Mouse (Mus musculus): ENCODE results near the gene Myo1c. TPM values are rescaled to one million over a fixed set of nuclear protein-coding genes. Genes with fewer than 3 reads are reported as not detected.
A peak's percentile ranks its signal among the peaks of the same experiment; 100 is the strongest.

Gene Myo1c
- polyA plus RNA-seq, 1 experiment: 28.7 TPM

- Histone ChIP-seq H3K4me1 (ENCODE audit: control insufficient read depth, insufficient read depth, insufficient read length, low read length) (no peaks in the 10 kb centered on the region; the same call in 1 of the 2 replicates), H3K4me3 (ENCODE audit: low read depth, low read length) (peak within 1 kb of the TSS; percentile 83), H3K36me3 (ENCODE audit: control insufficient read depth, insufficient read depth, low read length) (peaks cover 29% of the 10 kb centered on the region), H3K27me3 (ENCODE audit: control insufficient read depth, insufficient read depth, low read length) (no peaks in the 10 kb centered on the region), H3K27ac (ENCODE audit: insufficient read depth, low read depth, low read length) (peak within 1 kb of the TSS; percentile 62)
- TF ChIP-seq CTCF (IDR thresholded peaks at IDR 0.05; ENCODE audit: extremely low read depth, insufficient read length, insufficient replicate concordance, low read depth, low read length) (no peak), POLR2A (IDR thresholded peaks at IDR 0.05; ENCODE audit: low read depth, low read length) (peak; percentile 59)
- under 1% methylated on average over 53 of the region's 53 CpGs for WGBS
Measured at GRCm38 (mm10) chr11:75630645-75631229, 19.6 kb upstream of the Myo1c start, which contains the start of gene Inpp5k. Gene Inpp5k, plus strand, starts transcription at chr11:75630988.

- TF ChIP-seq POLR2A (IDR thresholded peaks at IDR 0.05; ENCODE audit: low read depth, low read length) (no peak), CTCF (IDR thresholded peaks at IDR 0.05; ENCODE audit: extremely low read depth, insufficient read length, insufficient replicate concordance, low read depth, low read length) (no peak)
- no peak overlapping the region for H3K27ac ChIP-seq (ENCODE audit: insufficient read depth, low read depth, low read length)
Measured at GRCm38 (mm10) chr11:75631561-75632225, 18.6 kb upstream of the Myo1c start.

GRCm38 (mm10) chr11:75632921-75633320 lies 17.4 kb upstream of the Myo1c start:
- Histone ChIP-seq H3K27me3 (ENCODE audit: control insufficient read depth, insufficient read depth, low read length) (no peaks in the 10 kb centered on the region), H3K4me3 (ENCODE audit: low read depth, low read length) (no peak overlapping the region), H3K36me3 (ENCODE audit: control insufficient read depth, insufficient read depth, low read length) (peaks cover 14% of the 10 kb centered on the region), H3K4me1 (ENCODE audit: control insufficient read depth, insufficient read depth, insufficient read length, low read length) (no peaks in the 10 kb centered on the region; the same call in 1 of the 2 replicates), H3K27ac (ENCODE audit: insufficient read depth, low read depth, low read length) (no peak overlapping the region)
- 93% methylated on average over 5 of the region's 5 CpGs for WGBS
- TF ChIP-seq POLR2A (IDR thresholded peaks at IDR 0.05; ENCODE audit: low read depth, low read length) (no peak), CTCF (IDR thresholded peaks at IDR 0.05; ENCODE audit: extremely low read depth, insufficient read length, insufficient replicate concordance, low read depth, low read length) (no peak)

More at GRCm38 (mm10) chr11:75631561-75632225, 18.6 kb upstream of the Myo1c start:
- Histone ChIP-seq H3K36me3 (ENCODE audit: control insufficient read depth, insufficient read depth, low read length) (peaks cover 20% of the 10 kb centered on the region), H3K27me3 (ENCODE audit: control insufficient read depth, insufficient read depth, low read length) (no peaks in the 10 kb centered on the region), H3K4me1 (ENCODE audit: control insufficient read depth, insufficient read depth, insufficient read length, low read length) (no peaks in the 10 kb centered on the region; the same call in 1 of the 2 replicates), H3K4me3 (ENCODE audit: low read depth, low read length) (peak overlapping the region; percentile 83; the same call in 1 of the 2 replicates)
- WGBS: 9% methylated on average over 13 of the region's 13 CpGs

GRCm38 (mm10) chr11:75634801-75635200 lies 15.5 kb upstream of the Myo1c start:
- H3K4me3 ChIP-seq (ENCODE audit: low read depth, low read length): no peak overlapping the region
- no peak for TF ChIP-seq POLR2A (IDR thresholded peaks at IDR 0.05; ENCODE audit: low read depth, low read length)
- no peaks in the 10 kb centered on the region for H3K27me3 ChIP-seq (ENCODE audit: control insufficient read depth, insufficient read depth, low read length)
- peaks cover 15% of the 10 kb centered on the region for H3K36me3 ChIP-seq (ENCODE audit: control insufficient read depth, insufficient read depth, low read length)
- WGBS: 65% methylated on average over 3 of the region's 3 CpGs
- 0 out of 2 replicates have a peak overlapping the region, but pooled peaks have one; percentile 9 for H3K27ac ChIP-seq (ENCODE audit: insufficient read depth, low read depth, low read length)
- H3K4me1 ChIP-seq (ENCODE audit: control insufficient read depth, insufficient read depth, insufficient read length, low read length): no peaks in the 10 kb centered on the region; the same call in 1 of the 2 replicates

GRCm38 (mm10) chr11:75635315-75635714 lies 15.0 kb upstream of the Myo1c start:
- H3K36me3 ChIP-seq (ENCODE audit: control insufficient read depth, insufficient read depth, low read length): peaks cover 15% of the 10 kb centered on the region
- H3K4me1 ChIP-seq (ENCODE audit: control insufficient read depth, insufficient read depth, insufficient read length, low read length): no peaks in the 10 kb centered on the region; the same call in 1 of the 2 replicates
- TF ChIP-seq CTCF (IDR thresholded peaks at IDR 0.05; ENCODE audit: extremely low read depth, insufficient read length, insufficient replicate concordance, low read depth, low read length) (no peak), POLR2A (IDR thresholded peaks at IDR 0.05; ENCODE audit: low read depth, low read length) (no peak)
- no peaks in the 10 kb centered on the region for H3K27me3 ChIP-seq (ENCODE audit: control insufficient read depth, insufficient read depth, low read length)
- 62% methylated on average over 11 of the region's 11 CpGs for WGBS
- no peak overlapping the region for H3K27ac ChIP-seq (ENCODE audit: insufficient read depth, low read depth, low read length)
- H3K4me3 ChIP-seq (ENCODE audit: low read depth, low read length): no peak overlapping the region

- no peaks in the 10 kb centered on the region for H3K27me3 ChIP-seq (ENCODE audit: control insufficient read depth, insufficient read depth, low read length)
- peaks cover 11% of the 10 kb centered on the region for H3K36me3 ChIP-seq (ENCODE audit: control insufficient read depth, insufficient read depth, low read length)
- TF ChIP-seq CTCF (IDR thresholded peaks at IDR 0.05; ENCODE audit: extremely low read depth, insufficient read length, insufficient replicate concordance, low read depth, low read length) (no peak), POLR2A (IDR thresholded peaks at IDR 0.05; ENCODE audit: low read depth, low read length) (no peak)
- H3K4me1 ChIP-seq (ENCODE audit: control insufficient read depth, insufficient read depth, insufficient read length, low read length): no peaks in the 10 kb centered on the region
- H3K4me3 ChIP-seq (ENCODE audit: low read depth, low read length): no peak overlapping the region
- 90% methylated on average over 5 of the region's 5 CpGs for WGBS
- no peak overlapping the region for H3K27ac ChIP-seq (ENCODE audit: insufficient read depth, low read depth, low read length)
Measured at GRCm38 (mm10) chr11:75643323-75643722, 7.0 kb upstream of the Myo1c start.

GRCm38 (mm10) chr11:75644684-75645083 lies 5.6 kb upstream of the Myo1c start:
- H3K27ac ChIP-seq (ENCODE audit: insufficient read depth, low read depth, low read length): no peak overlapping the region
- no peaks in the 10 kb centered on the region for H3K27me3 ChIP-seq (ENCODE audit: control insufficient read depth, insufficient read depth, low read length)
- H3K36me3 ChIP-seq (ENCODE audit: control insufficient read depth, insufficient read depth, low read length): peaks cover 8% of the 10 kb centered on the region; the same call in 1 of the 2 replicates
- 74% methylated on average over 9 of the region's 9 CpGs for WGBS
- no peak overlapping the region for H3K4me3 ChIP-seq (ENCODE audit: low read depth, low read length)
- TF ChIP-seq CTCF (IDR thresholded peaks at IDR 0.05; ENCODE audit: extremely low read depth, insufficient read length, insufficient replicate concordance, low read depth, low read length) (no peak), POLR2A (IDR thresholded peaks at IDR 0.05; ENCODE audit: low read depth, low read length) (no peak)
- H3K4me1 ChIP-seq (ENCODE audit: control insufficient read depth, insufficient read depth, insufficient read length, low read length): no peaks in the 10 kb centered on the region

All from small intestine, adult 2 months (tissue).